Mouse (Mus musculus): Measurements from ENCODE around the gene Tcf3. TPM values are rescaled to one million over a fixed set of nuclear protein-coding genes. Genes with fewer than 3 reads are reported as not detected.

Tcf3 gene
- polyA plus RNA-seq, 1 experiment from 2014 or later, result 203 TPM

DNA sequence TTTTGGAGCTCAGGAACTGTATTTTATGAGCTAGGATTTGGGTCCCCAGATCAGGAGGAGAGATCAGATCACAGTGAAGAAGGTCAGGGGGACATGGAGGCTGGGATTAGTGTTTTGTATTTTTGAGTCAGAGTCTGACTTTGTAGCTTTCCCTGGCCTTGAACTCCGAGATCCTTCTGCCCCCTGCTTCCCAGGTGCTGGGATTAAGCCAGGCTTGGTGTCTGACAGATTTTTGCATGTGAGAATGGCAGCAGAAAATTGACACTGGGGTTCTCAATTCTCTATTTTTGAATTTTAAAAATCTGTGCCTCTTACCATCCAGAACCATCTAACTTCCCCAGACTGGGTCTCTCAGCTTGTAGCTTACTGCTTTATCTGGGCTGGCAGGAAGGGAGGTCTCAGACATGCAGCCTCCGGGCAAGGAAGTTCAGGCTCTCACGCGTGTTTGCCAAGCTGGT, 32.7 kb downstream of the Tcf3 start:
- H3K27ac ChIP-seq, result 0 out of 2 replicates have a peak overlapping the region, but pooled peaks have one; percentile 31
- peaks cover 43% of the 10 kb centered on the region for H3K36me3 ChIP-seq (replicated peaks)
- no peaks in the 10 kb centered on the region for H3K27me3 ChIP-seq
- ATAC-seq (ENCODE audit: low FRiP score), result no peak
- H3K4me1 ChIP-seq, result peaks cover 45% of the 10 kb centered on the region
- peaks cover 5% of the 10 kb centered on the region; the same call in 1 of the 2 replicates for H3K9me3 ChIP-seq
- WGBS, result 87% methylated on average over 4 of the region's 4 CpGs
- H3K9ac ChIP-seq, result peak overlapping the region; percentile 60
- peak overlapping the region; percentile 84 for H3K4me2 ChIP-seq
- H3K4me3 ChIP-seq (replicated peaks), result no peak overlapping the region

DNA sequence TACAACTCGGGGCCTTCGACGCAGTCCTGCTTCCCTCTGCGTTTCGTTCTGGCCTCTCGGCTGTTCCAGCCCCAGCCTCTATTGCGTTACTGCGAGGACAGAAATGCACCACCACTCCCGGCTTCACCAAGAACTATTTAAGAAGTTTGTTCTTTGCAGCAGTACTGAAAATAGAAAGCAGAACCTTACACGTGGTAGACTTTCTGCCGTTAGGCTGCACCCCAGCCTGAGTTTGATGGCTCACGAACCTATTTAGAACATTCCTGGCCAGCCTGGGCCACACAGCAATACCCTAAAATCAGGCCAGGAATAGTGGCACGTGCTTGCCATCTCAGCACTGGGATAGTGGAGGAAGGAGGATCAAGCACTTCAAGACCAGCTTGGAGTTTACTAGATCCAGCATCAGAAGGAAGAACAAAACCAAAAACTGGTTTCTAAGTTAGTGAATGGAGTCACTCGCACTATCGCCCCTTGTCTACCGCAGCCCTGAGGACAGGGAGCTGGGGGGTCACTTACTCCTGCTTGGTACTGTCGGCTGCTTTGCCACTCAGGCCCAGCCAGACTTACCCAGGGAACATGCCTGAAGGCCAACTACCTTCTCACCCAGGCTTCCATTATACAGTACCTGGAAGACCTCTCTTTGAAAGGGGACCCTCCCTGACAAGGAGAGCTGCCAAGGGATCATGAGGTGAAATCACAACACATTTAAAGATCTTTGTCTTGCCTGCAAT, 33.3 kb downstream of the Tcf3 start:
- H3K36me3 ChIP-seq (replicated peaks), result peaks cover 49% of the 10 kb centered on the region
- no peaks in the 10 kb centered on the region for H3K27me3 ChIP-seq
- peaks cover 39% of the 10 kb centered on the region for H3K4me1 ChIP-seq
- peak overlapping the region; percentile 83 for H3K27ac ChIP-seq
- WGBS, result 14% methylated on average over 17 of the region's 17 CpGs
- peak overlapping the region; percentile 60 for H3K9ac ChIP-seq
- peak overlapping the region; percentile 84 for H3K4me2 ChIP-seq
- peak overlapping the region; percentile 78 for H3K4me3 ChIP-seq (replicated peaks)
- no peak for ATAC-seq (ENCODE audit: low FRiP score)
- peaks cover 5% of the 10 kb centered on the region; the same call in 1 of the 2 replicates for H3K9me3 ChIP-seq

DNA sequence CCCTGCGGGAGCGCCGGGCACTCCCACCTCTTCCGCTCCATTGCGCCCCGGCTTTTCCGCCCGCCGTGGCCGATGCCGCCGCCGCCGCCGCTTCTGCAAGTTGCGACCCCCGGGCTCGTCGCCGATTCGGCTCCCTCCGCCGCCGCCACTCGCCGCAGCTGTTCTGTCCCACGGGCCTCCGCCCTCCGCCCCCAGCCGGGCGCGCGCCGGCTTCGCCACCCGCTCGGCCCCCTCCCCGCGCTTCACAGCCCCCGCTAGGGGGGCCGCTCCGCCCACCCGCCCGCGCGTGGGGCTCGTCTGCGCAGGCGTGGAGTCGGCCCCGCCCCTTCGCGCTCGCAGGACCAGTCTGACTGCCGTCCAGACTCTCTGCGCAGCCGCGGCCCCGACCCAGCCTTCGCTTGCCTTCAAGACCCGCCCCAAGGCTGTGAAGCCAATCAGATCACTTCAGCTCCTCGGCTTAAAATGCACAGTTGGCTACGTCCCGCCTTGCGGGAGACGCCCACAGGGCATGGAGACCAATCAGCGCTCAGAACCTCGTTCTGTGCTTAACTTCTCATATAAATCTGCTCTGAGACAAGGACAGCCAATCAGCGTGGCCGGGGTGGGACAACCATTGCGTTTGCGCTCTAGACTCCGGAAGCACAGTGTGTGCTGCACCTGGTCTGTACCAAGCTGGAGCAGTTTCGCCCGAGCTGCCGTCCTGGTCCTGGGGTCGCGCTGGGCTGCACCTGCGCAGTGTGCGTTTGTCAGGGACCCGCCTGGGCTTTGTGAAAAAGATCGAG, 34.1 kb downstream of the Tcf3 start, which contains the start of gene Mbd3:
Gene Mbd3 (minus strand): TSS at position 360 of the 782 bp plus-strand sequence.
- peaks cover 57% of the 10 kb centered on the region for H3K36me3 ChIP-seq (replicated peaks)
- 1% methylated on average over 74 of the region's 82 CpGs for WGBS
- H3K4me2 ChIP-seq, result peak within 1 kb of the TSS; percentile 84
- peak within 1 kb of the TSS; percentile 100 for H3K27ac ChIP-seq
- H3K9me3 ChIP-seq, result peaks cover 5% of the 10 kb centered on the region; the same call in 1 of the 2 replicates
- peak; percentile 96 for ATAC-seq (ENCODE audit: low FRiP score)
- H3K4me3 ChIP-seq (replicated peaks), result peak within 1 kb of the TSS; percentile 78
- H3K4me1 ChIP-seq, result peaks cover 32% of the 10 kb centered on the region
- peak within 1 kb of the TSS; percentile 93 for H3K9ac ChIP-seq
- no peaks in the 10 kb centered on the region for H3K27me3 ChIP-seq

DNA sequence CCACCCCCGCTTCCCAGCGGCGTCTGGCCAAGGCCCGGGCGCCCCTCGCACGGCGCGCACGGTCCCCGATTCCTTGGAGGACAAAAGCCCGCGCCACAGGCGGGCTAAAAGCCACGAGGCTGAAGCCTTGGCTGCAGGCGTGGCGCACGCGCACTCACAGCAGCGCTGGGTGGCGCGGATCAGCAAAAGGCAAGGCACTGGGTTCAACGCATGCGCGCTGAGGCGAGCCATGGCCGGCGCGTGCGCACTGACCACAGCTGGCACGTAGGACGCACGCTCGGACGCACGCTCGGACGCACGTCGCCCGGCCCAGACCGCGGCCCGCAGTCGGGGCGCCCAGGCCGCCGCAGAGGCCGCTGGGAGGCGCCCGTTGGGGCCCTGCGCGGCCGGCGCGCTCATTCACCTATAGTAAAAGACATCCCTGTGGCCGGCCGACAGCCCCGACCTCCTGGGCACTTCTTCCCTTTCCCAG, 34.7 kb downstream of the Tcf3 start:
- H3K4me2 ChIP-seq, result peak overlapping the region; percentile 84
- peak overlapping the region; percentile 93 for H3K9ac ChIP-seq
- no peaks in the 10 kb centered on the region for H3K27me3 ChIP-seq
- peaks cover 57% of the 10 kb centered on the region for H3K36me3 ChIP-seq (replicated peaks)
- ATAC-seq (ENCODE audit: low FRiP score), result peak; percentile 87
- H3K9me3 ChIP-seq, result peaks cover 5% of the 10 kb centered on the region; the same call in 1 of the 2 replicates
- H3K27ac ChIP-seq, result peak overlapping the region; percentile 100
- peaks cover 30% of the 10 kb centered on the region for H3K4me1 ChIP-seq
- under 1% methylated on average over 57 of the region's 59 CpGs for WGBS
- peak overlapping the region; percentile 78 for H3K4me3 ChIP-seq (replicated peaks)

DNA sequence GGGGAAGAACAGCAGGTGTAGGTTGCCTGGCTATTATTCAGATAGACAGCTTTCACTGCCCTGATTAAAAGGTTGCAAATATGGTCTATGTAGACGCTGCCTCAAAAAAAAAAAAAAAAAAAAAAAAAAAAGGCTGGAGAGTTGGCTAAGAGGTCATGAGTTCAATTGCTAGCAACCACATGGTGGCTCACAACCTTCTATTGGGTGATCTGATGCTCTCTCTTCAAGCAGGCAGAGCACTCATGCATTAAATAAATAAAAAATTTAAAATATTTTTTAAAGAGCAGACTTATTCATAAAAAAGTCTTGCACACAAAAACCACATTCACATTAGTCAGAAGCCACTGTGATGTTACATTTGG, 35.3 kb downstream of the Tcf3 start:
- ATAC-seq (ENCODE audit: low FRiP score), result no peak
- Histone ChIP-seq H3K27me3 (no peaks in the 10 kb centered on the region), H3K4me2 (peak overlapping the region; percentile 84), H3K27ac (peak overlapping the region; percentile 100), H3K4me3 (replicated peaks) (peak overlapping the region; percentile 78), H3K9me3 (no peaks in the 10 kb centered on the region; the same call in 1 of the 2 replicates), H3K9ac (peak overlapping the region; percentile 93), H3K36me3 (replicated peaks) (peaks cover 57% of the 10 kb centered on the region), H3K4me1 (peaks cover 30% of the 10 kb centered on the region)
- 0% methylated on average over 1 of the region's 1 CpGs for WGBS

DNA sequence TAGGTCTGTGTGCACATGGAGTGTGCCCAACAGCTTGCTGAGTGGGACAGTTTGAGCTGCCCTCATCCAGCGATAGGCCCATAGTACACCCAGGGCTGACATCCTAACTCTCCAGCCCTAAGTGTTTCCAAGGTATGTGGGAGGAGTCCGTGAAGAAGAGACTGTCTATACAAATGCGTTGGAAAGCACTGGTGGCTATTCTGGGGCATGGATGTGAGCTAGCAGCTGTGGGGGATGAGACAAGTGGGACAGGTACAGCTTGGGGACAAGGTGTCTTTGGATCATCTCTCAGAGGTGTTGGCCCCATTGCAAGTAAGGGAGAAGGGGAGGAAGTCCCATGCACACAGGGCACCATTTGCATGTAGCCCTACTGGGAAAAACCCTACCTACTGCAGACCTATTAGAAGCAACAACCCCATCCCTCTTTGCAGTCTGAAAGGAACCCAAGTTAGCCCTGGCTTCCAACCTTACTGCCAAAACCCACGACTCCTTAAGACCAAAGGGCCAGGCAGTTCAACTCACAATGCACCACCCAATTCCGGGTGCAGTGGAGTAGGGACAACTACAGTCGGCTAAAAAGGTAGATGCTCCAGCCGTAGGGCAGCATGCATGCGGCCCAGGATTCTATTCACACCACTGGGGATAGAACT, 35.8 kb downstream of the Tcf3 start:
- Histone ChIP-seq H3K9ac (peak overlapping the region; percentile 93), H3K4me2 (peak overlapping the region; percentile 84), H3K36me3 (replicated peaks) (peaks cover 57% of the 10 kb centered on the region), H3K4me1 (peaks cover 30% of the 10 kb centered on the region), H3K27me3 (no peaks in the 10 kb centered on the region), H3K9me3 (no peaks in the 10 kb centered on the region), H3K4me3 (replicated peaks) (peak overlapping the region; percentile 78), H3K27ac (peak overlapping the region; percentile 100)
- ATAC-seq (ENCODE audit: low FRiP score), result no peak
- 51% methylated on average over 8 of the region's 8 CpGs for WGBS

DNA sequence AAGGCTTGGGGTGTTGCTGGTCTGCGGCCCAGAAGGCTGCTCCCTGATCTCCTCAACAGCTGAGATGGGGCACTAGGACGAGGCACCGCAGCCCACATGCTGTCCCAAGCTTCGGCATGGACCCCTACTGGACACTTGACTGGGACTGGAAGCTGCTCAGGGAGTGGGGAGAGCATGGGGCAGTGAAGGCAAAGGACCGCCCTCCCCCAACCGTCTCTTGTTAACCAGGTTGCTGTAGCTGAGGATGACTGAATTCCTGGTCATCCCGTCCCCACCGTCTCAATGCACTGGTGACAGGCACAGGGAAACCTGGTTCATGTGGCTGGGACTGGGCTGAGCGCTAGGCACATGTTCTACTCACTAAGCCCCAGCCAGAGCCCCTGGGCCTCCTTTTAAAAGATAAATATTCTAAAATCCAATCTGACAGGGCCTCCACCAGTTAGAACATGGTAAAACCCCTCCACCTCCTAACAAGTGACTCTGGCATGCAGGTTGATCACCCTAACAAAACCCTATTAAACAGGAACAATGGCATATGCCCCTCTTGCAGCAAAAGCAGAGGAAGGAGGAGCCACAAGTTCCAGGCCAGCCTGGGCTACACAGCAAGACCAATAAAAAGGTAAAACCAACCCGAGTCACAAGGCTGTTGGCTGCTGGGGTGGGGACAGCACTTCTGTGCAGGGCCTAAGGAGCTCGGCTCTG, 36.5 kb downstream of the Tcf3 start:
- Histone ChIP-seq H3K4me1 (peaks cover 30% of the 10 kb centered on the region), H3K9me3 (no peaks in the 10 kb centered on the region), H3K27ac (peak overlapping the region; percentile 100), H3K9ac (peak overlapping the region; percentile 93; the same call in 1 of the 2 replicates), H3K4me2 (peak overlapping the region; percentile 84), H3K36me3 (replicated peaks) (peaks cover 58% of the 10 kb centered on the region), H3K27me3 (no peaks in the 10 kb centered on the region), H3K4me3 (replicated peaks) (peak overlapping the region; percentile 78)
- 87% methylated on average over 11 of the region's 11 CpGs for WGBS
- ATAC-seq (ENCODE audit: low FRiP score), result no peak

DNA sequence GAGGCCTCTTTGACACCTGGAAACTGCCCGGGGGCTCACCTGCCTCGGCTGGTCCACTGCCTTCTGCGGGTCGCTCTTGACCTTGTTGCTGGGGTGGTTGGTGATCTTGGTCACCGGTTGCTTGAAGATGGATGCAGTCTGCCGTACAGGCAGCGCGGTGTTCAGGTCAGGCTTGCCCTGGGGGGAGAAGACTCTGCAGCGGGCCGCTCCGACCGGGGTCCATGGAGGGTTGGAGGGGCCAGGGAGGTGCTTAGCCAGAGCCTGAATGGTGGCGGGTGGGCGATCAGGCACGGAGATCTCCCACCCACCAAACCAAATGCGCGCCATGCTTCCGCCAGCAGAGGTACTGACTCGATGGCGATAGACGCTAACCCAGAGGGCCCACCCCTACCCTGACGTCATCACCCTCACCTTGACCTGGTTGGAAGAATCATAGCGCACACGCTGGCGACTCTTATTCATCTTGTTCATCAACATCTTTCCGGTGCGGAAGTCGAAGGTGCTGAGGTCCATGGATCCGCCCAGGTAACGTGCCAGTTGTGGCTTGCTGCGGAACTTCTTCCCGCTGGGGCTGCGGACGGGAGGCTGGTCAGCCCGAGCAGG, 38.3 kb downstream of the Tcf3 start:
- Histone ChIP-seq H3K4me3 (replicated peaks) (no peak overlapping the region), H3K27ac (no peak overlapping the region), H3K27me3 (no peaks in the 10 kb centered on the region), H3K4me1 (peaks cover 19% of the 10 kb centered on the region), H3K9me3 (no peaks in the 10 kb centered on the region), H3K4me2 (no peak overlapping the region), H3K9ac (peak overlapping the region; percentile 12; the same call in 1 of the 2 replicates), H3K36me3 (replicated peaks) (peaks cover 66% of the 10 kb centered on the region)
- no peak for ATAC-seq (ENCODE audit: low FRiP score)
- whole genome bisulfite sequencing, result 95% methylated on average over 35 of the region's 35 CpGs

DNA sequence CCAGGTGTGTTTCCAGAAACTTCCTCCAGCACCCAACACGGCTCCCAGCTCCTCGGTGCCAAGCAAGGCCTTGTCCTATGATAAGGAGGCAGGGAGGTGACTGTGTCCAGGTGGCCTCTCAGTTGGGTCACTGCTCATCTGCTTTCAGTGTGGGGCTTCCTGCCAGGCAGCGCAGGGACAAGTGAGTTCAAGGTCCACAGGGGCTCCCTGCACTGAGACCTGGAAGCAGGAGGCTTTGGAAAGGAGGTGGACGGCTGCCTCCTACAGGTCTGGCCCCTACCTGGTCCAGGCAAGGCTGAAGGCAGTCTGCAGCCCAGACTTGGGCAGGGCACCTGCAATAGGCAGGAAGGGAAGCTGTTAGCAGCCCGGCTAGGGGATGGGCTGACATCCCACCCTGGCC, 40.8 kb downstream of the Tcf3 start:
- Histone ChIP-seq H3K27me3 (no peaks in the 10 kb centered on the region), H3K9me3 (no peaks in the 10 kb centered on the region), H3K4me1 (peaks cover 24% of the 10 kb centered on the region), H3K9ac (no peak overlapping the region), H3K4me3 (replicated peaks) (no peak overlapping the region), H3K36me3 (replicated peaks) (peaks cover 67% of the 10 kb centered on the region), H3K27ac (no peak overlapping the region), H3K4me2 (no peak overlapping the region)
- WGBS, result 97% methylated on average over 5 of the region's 5 CpGs
- ATAC-seq (ENCODE audit: low FRiP score), result no peak

DNA sequence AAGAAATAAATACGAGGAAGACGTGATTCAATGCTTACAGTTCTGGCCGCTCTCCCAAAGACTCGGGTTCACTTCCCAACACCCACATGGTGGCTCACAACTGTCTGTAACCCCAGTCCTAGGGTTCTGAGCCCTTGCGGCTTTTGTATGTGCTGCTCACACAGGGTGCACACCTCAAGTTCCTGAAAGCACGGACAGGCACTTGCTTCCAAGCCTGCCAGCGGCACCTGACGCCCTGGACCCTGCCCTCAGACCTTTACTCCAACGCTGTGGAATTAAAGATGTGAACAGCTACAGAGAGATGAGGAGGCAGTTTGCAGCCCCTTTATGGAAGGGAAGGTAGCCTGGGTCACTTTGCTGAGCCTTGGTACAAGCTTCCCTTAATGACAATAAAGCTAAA, 42.8 kb downstream of the Tcf3 start:
- no peak overlapping the region for H3K4me3 ChIP-seq (replicated peaks)
- H3K36me3 ChIP-seq (replicated peaks), result peaks cover 56% of the 10 kb centered on the region
- 0 out of 2 replicates have a peak overlapping the region, but pooled peaks have one; percentile 25 for H3K27ac ChIP-seq
- WGBS, result 88% methylated on average over 9 of the region's 9 CpGs
- H3K9ac ChIP-seq, result no peak overlapping the region
- no peak overlapping the region for H3K4me2 ChIP-seq
- H3K4me1 ChIP-seq, result peaks cover 10% of the 10 kb centered on the region
- no peaks in the 10 kb centered on the region for H3K27me3 ChIP-seq
- no peaks in the 10 kb centered on the region for H3K9me3 ChIP-seq
- no peak for ATAC-seq (ENCODE audit: low FRiP score)

DNA sequence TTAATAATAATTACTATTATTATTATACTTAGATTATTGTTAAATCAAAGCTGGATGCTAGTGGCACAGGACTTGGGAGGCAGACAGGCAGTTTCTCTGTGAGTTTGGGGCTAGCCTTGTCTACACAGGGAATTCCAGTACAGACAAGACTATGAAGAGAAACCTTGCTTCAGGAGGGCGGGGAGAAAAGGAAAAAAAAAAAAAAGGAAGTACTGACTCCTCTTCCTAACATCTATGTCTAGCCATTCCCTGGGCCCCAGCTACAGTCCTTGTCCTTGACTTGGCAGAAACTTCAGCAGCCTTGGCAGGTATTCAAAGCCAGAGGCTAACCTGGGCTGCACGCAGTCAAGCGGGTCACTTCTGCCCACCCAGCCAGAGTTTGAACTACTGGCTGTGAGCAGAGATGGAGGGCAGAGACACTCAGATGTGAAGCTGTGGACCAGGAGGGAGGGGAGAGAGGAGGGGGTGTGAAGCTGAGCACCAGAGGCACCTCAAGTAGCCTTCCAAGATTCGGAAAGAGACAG, 44.2 kb downstream of the Tcf3 start:
- peaks cover 48% of the 10 kb centered on the region for H3K36me3 ChIP-seq (replicated peaks)

More for the DNA sequence above, 44.2 kb downstream of the Tcf3 start:
- Histone ChIP-seq H3K4me3 (replicated peaks) (no peak overlapping the region), H3K27ac (no peak overlapping the region), H3K4me1 (peaks cover 22% of the 10 kb centered on the region), H3K9ac (no peak overlapping the region), H3K4me2 (no peak overlapping the region), H3K27me3 (no peaks in the 10 kb centered on the region), H3K9me3 (no peaks in the 10 kb centered on the region)
- ATAC-seq (ENCODE audit: low FRiP score), result no peak
- WGBS, result 83% methylated on average over 4 of the region's 4 CpGs

Measured in forebrain, embryonic 12.5 days (tissue).